Mouse (Mus musculus): Measurements from ENCODE around the gene Tmem33.

Gene Tmem33

GRCm38 (mm10) chr5:67260159-67260530 lies 220 bp upstream of the Tmem33 start:
- no peak for DNase-seq

- no peak for DNase-seq
These were observed 2.6 kb downstream of the Tmem33 start for GRCm38 (mm10) chr5:67262964-67263363.

- no peak for DNase-seq
These were observed 5.7 kb downstream of the Tmem33 start for GRCm38 (mm10) chr5:67266106-67266505.

- DNase-seq = no peak
These were observed 8.9 kb downstream of the Tmem33 start for GRCm38 (mm10) chr5:67269309-67269708.

GRCm38 (mm10) chr5:67279407-67279806 lies 19.0 kb downstream of the Tmem33 start:
- DNase-seq = no peak

GRCm38 (mm10) chr5:67279840-67280239 lies 19.5 kb downstream of the Tmem33 start:
- DNase-seq = no peak

GRCm38 (mm10) chr5:67280400-67280799 lies 20.0 kb downstream of the Tmem33 start:
- no peak for DNase-seq

GRCm38 (mm10) chr5:67295029-67295428 lies 34.7 kb downstream of the Tmem33 start:
- no peak for DNase-seq

- no peak for DNase-seq
These were observed 35.3 kb downstream of the Tmem33 start for GRCm38 (mm10) chr5:67295682-67296081.

GRCm38 (mm10) chr5:67296171-67296570 lies 35.8 kb downstream of the Tmem33 start:
- DNase-seq = no peak

GRCm38 (mm10) chr5:67297026-67297813 lies 36.9 kb downstream of the Tmem33 start:
- no peak for DNase-seq

GRCm38 (mm10) chr5:67299847-67300412 lies 39.6 kb downstream of the Tmem33 start:
- DNase-seq = no peak

- DNase-seq = no peak
These were observed 40.7 kb downstream of the Tmem33 start for GRCm38 (mm10) chr5:67300926-67301597.

GRCm38 (mm10) chr5:67301722-67302331 lies 41.5 kb downstream of the Tmem33 start:
- DNase-seq = no peak

- DNase-seq = no peak
These were observed 43.5 kb downstream of the Tmem33 start for GRCm38 (mm10) chr5:67303816-67304215.

- peak; percentile 79 to 80 for DNase-seq
These were observed 46.5 kb downstream of the Tmem33 start, which contains the start of gene Slc30a9 for GRCm38 (mm10) chr5:67306698-67307521. Gene Slc30a9, plus strand, starts transcription at chr5:67306955.

- DNase-seq = no peak
These were observed 47.4 kb downstream of the Tmem33 start for GRCm38 (mm10) chr5:67307659-67308222.

- DNase-seq = no peak
These were observed 51.6 kb downstream of the Tmem33 start for GRCm38 (mm10) chr5:67311811-67312521.

GRCm38 (mm10) chr5:67312522-67312851 lies 52.1 kb downstream of the Tmem33 start:
- DNase-seq = no peak

- no peak for DNase-seq
These were observed 61.4 kb downstream of the Tmem33 start for GRCm38 (mm10) chr5:67321656-67322268.

GRCm38 (mm10) chr5:67324032-67324431 lies 63.7 kb downstream of the Tmem33 start:
- DNase-seq = no peak
